Mouse (Mus musculus): ENCODE results near the gene Gm20403. TPM values are rescaled to one million over a fixed set of nuclear protein-coding genes. Genes with fewer than 3 reads are reported as not detected.

Gm20403 gene
- not detected for polyA plus RNA-seq (2014; fragmentation: Illumina TruSeq; extraction: RNeasy Lipid Tissue Mini Kit (QIAGEN cat#74804); ENCODE audit: low read depth, low replicate concordance)

DNA sequence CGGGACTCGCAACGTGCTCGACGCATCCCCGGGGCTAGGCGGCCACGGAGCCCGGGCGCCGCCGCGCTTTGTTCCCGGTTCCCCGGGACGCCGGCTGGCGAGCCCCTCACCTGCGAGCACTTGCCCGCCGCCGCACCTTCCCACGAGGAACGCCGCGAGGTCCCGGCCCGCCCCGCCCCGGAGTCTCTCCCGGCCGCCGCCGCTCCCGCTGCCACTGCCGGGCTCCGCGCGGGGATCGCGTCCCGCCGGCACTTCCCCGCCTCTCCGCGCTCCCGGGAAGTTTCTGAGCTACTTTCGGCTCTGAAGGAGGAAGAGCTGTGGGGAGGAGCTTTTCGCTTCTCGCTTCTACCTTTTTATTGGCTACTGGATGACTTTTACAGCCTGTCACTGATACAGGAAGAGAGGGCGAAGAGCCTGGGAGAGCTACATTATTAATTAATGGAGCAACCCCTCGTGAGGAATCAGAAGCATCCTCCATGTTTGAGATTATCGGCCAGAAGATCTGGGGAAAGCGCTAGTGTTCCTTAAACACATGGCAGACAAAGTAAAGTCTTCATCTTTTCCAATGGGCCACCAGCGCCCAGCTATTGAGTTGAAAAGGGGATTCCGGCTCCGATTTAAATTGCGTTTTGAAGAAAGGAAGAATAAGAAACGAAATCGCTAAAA, at the start of gene Gm20403:
Gene Gm20403 (minus strand): TSS at position 478 of the 666 bp plus-strand sequence.

GRCm38 (mm10) chr12:55013626-55014398, 27.5 kb upstream of the Gm20403 start, which contains the start of gene Baz1a:
TSS of gene Baz1a (minus strand) at chr12:55014348.

Other genes starting within 250 kb of the Gm20403 start
- 45.6 TPM for gene Snx6, start 190.8 kb downstream of the Gm20403 start, polyA plus RNA-seq (2014; fragmentation: Illumina TruSeq; extraction: RNeasy Lipid Tissue Mini Kit (QIAGEN cat#74804); ENCODE audit: low read depth, low replicate concordance)
- 408 TPM for gene Cfl2, start 123.7 kb downstream of the Gm20403 start, polyA plus RNA-seq (2014; fragmentation: Illumina TruSeq; extraction: RNeasy Lipid Tissue Mini Kit (QIAGEN cat#74804); ENCODE audit: low read depth, low replicate concordance)
- gene Baz1a, start 27.8 kb upstream of the Gm20403 start, polyA plus RNA-seq (2014; fragmentation: Illumina TruSeq; extraction: RNeasy Lipid Tissue Mini Kit (QIAGEN cat#74804); ENCODE audit: low read depth, low replicate concordance) = 154 TPM
- 16.5 TPM for gene 2700097O09Rik, start 93.6 kb upstream of the Gm20403 start, polyA plus RNA-seq (2014; fragmentation: Illumina TruSeq; extraction: RNeasy Lipid Tissue Mini Kit (QIAGEN cat#74804); ENCODE audit: low read depth, low replicate concordance)
- 945 TPM for gene Srp54a, start 93.7 kb upstream of the Gm20403 start, polyA plus RNA-seq (2014; fragmentation: Illumina TruSeq; extraction: RNeasy Lipid Tissue Mini Kit (QIAGEN cat#74804); ENCODE audit: low read depth, low replicate concordance)
- 102 TPM for gene Fam177a, start 137.9 kb upstream of the Gm20403 start, polyA plus RNA-seq (2014; fragmentation: Illumina TruSeq; extraction: RNeasy Lipid Tissue Mini Kit (QIAGEN cat#74804); ENCODE audit: low read depth, low replicate concordance)
- gene Srp54b, start 168.6 kb upstream of the Gm20403 start, polyA plus RNA-seq (2014; fragmentation: Illumina TruSeq; extraction: RNeasy Lipid Tissue Mini Kit (QIAGEN cat#74804); ENCODE audit: low read depth, low replicate concordance) = 2.3 TPM
- not detected for gene 1700047I17Rik2, start 213.1 kb upstream of the Gm20403 start, polyA plus RNA-seq (2014; fragmentation: Illumina TruSeq; extraction: RNeasy Lipid Tissue Mini Kit (QIAGEN cat#74804); ENCODE audit: low read depth, low replicate concordance)
- 229 TPM for gene Srp54c, start 243.6 kb upstream of the Gm20403 start, polyA plus RNA-seq (2014; fragmentation: Illumina TruSeq; extraction: RNeasy Lipid Tissue Mini Kit (QIAGEN cat#74804); ENCODE audit: low read depth, low replicate concordance)

All from testis, adult 10 weeks (tissue).